Mouse (Mus musculus) small intestine, adult 2 months (tissue): ENCODE results near the gene Cpa5. TPM values are rescaled to one million over a fixed set of nuclear protein-coding genes. Genes with fewer than 3 reads are reported as not detected.

Source experiments
- H3K27ac ChIP-seq: fragments of 200-500 bp; 2 replicates; pipeline ENCODE4 v1.5.1; 2012; ENCODE audit warnings: low read depth, low read length, control low read depth, inconsistent platforms; ENCODE audit not compliant: insufficient read depth
- H3K27me3 ChIP-seq: fragments of 200-500 bp; 2 replicates; pipeline ENCODE4 v1.6.1; 2012; ENCODE audit warnings: mild to moderate bottlenecking, moderate library complexity, low read length, inconsistent platforms; ENCODE audit not compliant: control insufficient read depth, insufficient read depth
- H3K36me3 ChIP-seq: fragments of 200-500 bp; 2 replicates; pipeline ENCODE4 v1.6.1; 2012; ENCODE audit warnings: mild to moderate bottlenecking, low read length, control low read depth, inconsistent platforms; ENCODE audit not compliant: control insufficient read depth, insufficient read depth
- H3K4me1 ChIP-seq: fragments of 200-500 bp; 2 replicates; pipeline ENCODE4 v1.6.1; 2012; ENCODE audit warnings: low read length, inconsistent platforms, mixed read lengths; ENCODE audit not compliant: control insufficient read depth, insufficient read depth, insufficient read length
- H3K4me3 ChIP-seq: fragments of 200-500 bp; 2 replicates; pipeline ENCODE4 v1.5.1; 2012; ENCODE audit warnings: low read depth, mild to moderate bottlenecking, control low read depth, inconsistent platforms, low read length, moderate library complexity
- CTCF ChIP-seq: fragments of 200-500 bp; IDR thresholded peaks from 2 replicates; pipeline ENCODE4 v1.5.1; 2012; ENCODE audit warnings: low read depth, mild to moderate bottlenecking, control low read depth, inconsistent platforms, low read length, moderate library complexity, mixed read lengths; ENCODE audit not compliant: insufficient replicate concordance, insufficient read length; ENCODE audit errors: extremely low read depth
- POLR2A ChIP-seq: fragments of 200-500 bp; IDR thresholded peaks from 2 replicates; pipeline ENCODE4 v1.6.1; 2012; ENCODE audit warnings: low read depth, mild to moderate bottlenecking, control low read depth, inconsistent platforms, low read length, moderate library complexity
- WGBS: fragments of 180-500 bp; shearing (Covaris S2); methylation state at CpG from one replicate; pipeline ENCODE4 v1.1.7; 2018; 5-methylcytosine and 5-hydroxymethylcytosine counted together
- polyA plus RNA-seq: library from polyadenylated mRNA; depleted of rRNA; stranded (reverse); fragments of >200 nt; gene quantifications from 2 replicates; pipeline ENCODE4 v1.2.3, GENCODE M21; 2012

Cpa5 gene
- polyA plus RNA-seq, 1 experiment = not detected

DNA sequence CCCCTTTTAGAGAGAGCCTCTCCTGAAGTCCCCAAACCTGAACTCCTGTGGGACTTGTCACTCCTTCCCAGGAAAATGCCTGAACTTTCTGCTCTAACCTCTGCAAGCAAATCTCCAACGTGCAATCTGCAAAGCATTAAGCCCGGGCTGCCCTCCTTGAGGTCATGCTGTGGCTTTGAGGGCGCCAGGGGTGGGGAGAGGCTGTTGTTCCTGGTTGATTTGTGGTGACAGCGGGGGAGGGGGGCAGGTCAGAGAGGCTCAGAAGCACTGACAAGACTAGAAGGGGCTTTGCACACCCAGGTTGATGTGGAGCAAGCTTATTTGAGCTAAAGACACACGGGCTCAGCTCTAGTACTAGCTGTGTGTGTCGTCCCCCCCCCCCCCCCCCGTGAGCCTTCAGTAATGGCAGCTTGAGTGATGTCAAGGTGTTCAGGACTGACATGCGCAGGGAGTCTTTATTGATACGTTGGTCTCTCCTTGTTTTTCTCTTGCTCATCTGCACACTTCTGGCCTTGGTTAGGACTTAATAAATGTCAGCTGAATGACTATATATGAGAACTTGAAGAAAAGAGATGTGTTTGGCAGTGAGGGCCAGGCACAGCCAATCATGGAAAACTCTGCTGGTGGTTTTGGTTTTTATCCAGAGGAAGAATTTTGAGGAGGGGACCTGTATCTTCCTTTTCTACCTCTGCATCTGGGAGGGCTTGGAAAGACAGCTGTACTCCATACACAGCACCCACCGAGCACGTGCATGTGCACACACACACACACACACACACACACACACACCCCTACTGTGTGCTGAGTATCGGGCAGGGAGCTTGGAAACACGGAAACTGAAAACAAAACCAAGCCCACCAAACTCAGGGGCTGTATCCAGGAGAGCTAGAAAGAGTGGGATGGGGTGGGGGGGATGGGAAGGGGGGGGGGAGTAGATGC lies 6.5 kb downstream of the Cpa5 start:
- whole genome bisulfite sequencing = 26% methylated on average over 13 of the region's 13 CpGs
- Histone ChIP-seq H3K4me1 (no peaks in the 10 kb centered on the region), H3K4me3 (no peak overlapping the region), H3K27me3 (peaks cover 6% of the 10 kb centered on the region), H3K36me3 (no peaks in the 10 kb centered on the region), H3K27ac (no peak overlapping the region)
- TF ChIP-seq CTCF (no peak), POLR2A (no peak)

DNA sequence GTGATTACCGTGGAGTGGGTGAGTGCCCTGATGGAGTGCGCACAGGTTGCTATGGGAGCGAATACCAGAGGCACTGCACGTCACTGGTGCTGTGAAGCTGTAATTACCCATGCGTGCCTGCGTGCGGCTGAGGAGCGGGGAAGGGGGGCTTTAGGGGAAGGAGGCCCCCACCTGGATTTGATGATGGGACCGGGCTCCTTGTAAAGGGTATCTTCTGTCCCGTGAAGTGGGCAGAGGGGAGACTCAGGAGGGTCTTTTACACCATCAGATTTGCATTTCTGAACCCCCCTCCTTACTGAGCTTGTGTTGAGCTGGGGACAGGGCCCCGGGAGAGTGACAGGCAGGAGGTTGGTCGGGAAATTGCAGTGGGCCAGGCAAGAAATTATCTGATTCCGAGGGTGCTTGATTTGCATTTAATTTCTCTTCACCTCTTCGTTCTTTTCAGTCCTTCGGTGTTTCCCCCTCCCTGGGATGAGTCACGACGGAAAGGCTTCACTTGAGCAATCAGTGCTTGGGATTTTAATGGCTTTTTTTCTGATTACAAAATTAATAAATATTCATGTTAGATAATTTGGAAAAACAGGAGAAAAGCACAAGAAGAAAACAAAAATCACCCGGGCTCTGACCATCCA lies 7.3 kb downstream of the Cpa5 start:
- Histone ChIP-seq H3K36me3 (no peaks in the 10 kb centered on the region), H3K4me1 (no peaks in the 10 kb centered on the region), H3K4me3 (no peak overlapping the region), H3K27ac (no peak overlapping the region), H3K27me3 (peaks cover 6% of the 10 kb centered on the region)
- TF ChIP-seq CTCF (no peak), POLR2A (no peak)
- 28% methylated on average over 18 of the region's 18 CpGs for WGBS

DNA sequence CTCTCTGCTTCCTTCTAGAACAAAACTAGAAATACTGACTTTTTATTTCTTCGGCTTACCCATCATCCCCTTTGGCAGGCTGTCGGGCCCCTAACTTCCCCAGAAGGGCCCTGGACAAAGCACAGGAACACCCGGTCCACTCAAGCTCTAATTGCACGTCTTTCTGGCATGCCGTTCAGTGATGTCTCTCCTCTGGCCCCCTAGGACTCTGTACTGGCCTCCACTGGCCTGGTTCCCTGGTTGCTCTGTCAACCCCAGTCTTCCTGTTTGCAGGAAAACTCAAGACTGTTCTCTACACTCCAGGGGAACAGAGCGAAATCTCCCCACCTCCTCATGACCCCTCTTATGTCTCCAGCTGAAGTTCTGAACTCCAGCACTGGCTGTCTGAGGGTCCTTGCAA lies 7.9 kb downstream of the Cpa5 start:
- WGBS = 63% methylated on average over 6 of the region's 6 CpGs
- peaks cover 6% of the 10 kb centered on the region for H3K27me3 ChIP-seq
- H3K27ac ChIP-seq = no peak overlapping the region
- H3K36me3 ChIP-seq = no peaks in the 10 kb centered on the region
- no peak overlapping the region for H3K4me3 ChIP-seq
- no peaks in the 10 kb centered on the region for H3K4me1 ChIP-seq
- TF ChIP-seq POLR2A (no peak), CTCF (no peak)

DNA sequence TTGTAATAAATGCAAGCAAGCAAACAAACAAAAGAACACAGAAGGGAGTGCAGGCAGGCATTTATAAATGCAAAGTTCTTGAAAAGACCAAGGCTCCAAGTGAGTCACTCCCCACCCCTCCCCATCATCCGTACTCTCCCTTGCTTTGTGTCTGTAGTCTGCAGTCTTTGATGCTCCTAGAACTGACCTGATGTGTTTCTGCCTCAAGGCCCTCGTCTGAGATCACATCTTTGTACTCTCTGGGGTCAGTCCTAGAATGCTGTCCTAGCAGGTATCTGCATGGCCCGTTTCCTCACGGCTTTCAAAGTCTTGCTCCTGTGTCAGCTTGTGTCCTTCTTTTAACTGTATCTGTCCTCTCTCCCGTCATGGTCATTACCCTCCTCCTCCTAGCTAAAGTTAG lies 8.8 kb downstream of the Cpa5 start:
- Histone ChIP-seq H3K4me3 (no peak overlapping the region), H3K36me3 (no peaks in the 10 kb centered on the region), H3K27ac (no peak overlapping the region), H3K4me1 (no peaks in the 10 kb centered on the region), H3K27me3 (peaks cover 6% of the 10 kb centered on the region)
- 85% methylated on average over 5 of the region's 5 CpGs for WGBS
- TF ChIP-seq POLR2A (no peak), CTCF (no peak)

GRCm38 (mm10) chr6:30620591-30620990 lies 9.8 kb downstream of the Cpa5 start:
- TF ChIP-seq POLR2A = no peak
- TF ChIP-seq CTCF = no peak
- Histone ChIP-seq H3K4me1 (no peaks in the 10 kb centered on the region), H3K27me3 (peaks cover 6% of the 10 kb centered on the region), H3K4me3 (no peak overlapping the region), H3K27ac (no peak overlapping the region), H3K36me3 (no peaks in the 10 kb centered on the region)
- WGBS = 75% methylated on average over 4 of the region's 4 CpGs

- TF ChIP-seq POLR2A (no peak), CTCF (no peak)
- no peaks in the 10 kb centered on the region for H3K4me1 ChIP-seq
- H3K27me3 ChIP-seq = peaks cover 6% of the 10 kb centered on the region
- no peak overlapping the region for H3K4me3 ChIP-seq
- no peak overlapping the region for H3K27ac ChIP-seq
- no peaks in the 10 kb centered on the region for H3K36me3 ChIP-seq
- 86% methylated on average over 6 of the region's 6 CpGs for WGBS
Measured at GRCm38 (mm10) chr6:30620994-30621393, 10.2 kb downstream of the Cpa5 start.

- 52% methylated on average over 4 of the region's 4 CpGs for WGBS
- Histone ChIP-seq H3K36me3 (no peaks in the 10 kb centered on the region), H3K27ac (no peak overlapping the region), H3K4me1 (no peaks in the 10 kb centered on the region), H3K27me3 (peaks cover 3% of the 10 kb centered on the region), H3K4me3 (no peak overlapping the region)
- TF ChIP-seq POLR2A (no peak), CTCF (no peak)
Measured at GRCm38 (mm10) chr6:30621986-30622389, 11.2 kb downstream of the Cpa5 start.
